Mouse (Mus musculus) WW6 (cell line): ENCODE measurements around the gene Kcnab3.
A peak's percentile ranks its signal among the peaks of the same experiment; 100 is the strongest.

Experiments
- DNase-seq: peaks from one replicate; pipeline ENCODE4 v3.0.0-alpha.2; 2013; ENCODE audit warnings: low read depth, low spot score

Gene Kcnab3

GRCm38 (mm10) chr11:69369990-69370816 lies 44.1 kb downstream of the Kcnab3 start:
- no peak for DNase-seq

- DNase-seq: no peak
Measured at GRCm38 (mm10) chr11:69370817-69371215, 44.8 kb downstream of the Kcnab3 start.

GRCm38 (mm10) chr11:69371601-69372000 lies 45.5 kb downstream of the Kcnab3 start:
- DNase-seq: no peak

- no peak for DNase-seq
Measured at GRCm38 (mm10) chr11:69372056-69372779, 46.2 kb downstream of the Kcnab3 start.

- no peak for DNase-seq
Measured at GRCm38 (mm10) chr11:69372780-69373170, 46.7 kb downstream of the Kcnab3 start.

- peak; percentile 80 for DNase-seq
Measured at GRCm38 (mm10) chr11:69373223-69373965, 47.3 kb downstream of the Kcnab3 start.

- no peak for DNase-seq
Measured at GRCm38 (mm10) chr11:69375646-69376045, 49.6 kb downstream of the Kcnab3 start.

- no peak for DNase-seq
Measured at GRCm38 (mm10) chr11:69377766-69378165, 51.7 kb downstream of the Kcnab3 start.

GRCm38 (mm10) chr11:69379600-69379999 lies 53.5 kb downstream of the Kcnab3 start:
- DNase-seq: no peak

- no peak for DNase-seq
Measured at GRCm38 (mm10) chr11:69381356-69381755, 55.3 kb downstream of the Kcnab3 start.
